Mouse (Mus musculus) lung, embryonic 15.5 days (tissue): ENCODE measurements at regions not wholly inside any gene's neighbourhood (a gene's known extent, or its start where the extent isn't known, plus 50 kb on each side); places are given as distances from the start of the nearest gene placed in this dataset.

ENCODE experiments used
- ATAC-seq: fragments of 200-750 bp; cut with Nextera tagmentation; 2 replicates; pipeline ENCODE4 v1.8.0; 2017; ENCODE audit warnings: moderate number of reproducible peaks, borderline replicate concordance; ENCODE audit not compliant: low FRiP score, low TSS enrichment; ENCODE audit errors: extremely low read depth
- H3K27ac ChIP-seq: fragments of 300-500 bp; sonication (generic); 2 replicates; pipeline ENCODE4 v1.5.1; 2015; ENCODE audit warnings: moderate library complexity, mild to moderate bottlenecking, inconsistent platforms
- H3K27me3 ChIP-seq: fragments of 300-500 bp; sonication (generic); 2 replicates; pipeline ENCODE4 v1.6.1; 2015; ENCODE audit warnings: inconsistent platforms
- H3K36me3 ChIP-seq: fragments of 300-500 bp; sonication (generic); 2 replicates; pipeline ENCODE4 v1.6.1; 2015; ENCODE audit warnings: inconsistent platforms
- H3K4me1 ChIP-seq: fragments of 300-500 bp; sonication (generic); 2 replicates; pipeline ENCODE4 v1.6.1; 2015; ENCODE audit warnings: inconsistent platforms
- H3K4me2 ChIP-seq: fragments of 300-500 bp; sonication (generic); 2 replicates; pipeline ENCODE4 v1.6.1; 2015; ENCODE audit warnings: inconsistent platforms, mild to moderate bottlenecking, moderate library complexity
- H3K4me3 ChIP-seq: fragments of 300-500 bp; sonication (generic); 2 replicates; pipeline ENCODE4 v1.5.1; 2015; ENCODE audit warnings: mild to moderate bottlenecking, inconsistent platforms
- H3K9ac ChIP-seq: fragments of 300-500 bp; sonication (generic); 2 replicates; pipeline ENCODE4 v1.6.1; 2015; ENCODE audit warnings: inconsistent platforms
- H3K9me3 ChIP-seq: fragments of 300-500 bp; sonication (generic); 2 replicates; pipeline ENCODE4 v1.6.1; 2016; ENCODE audit warnings: inconsistent platforms
- WGBS: fragments of 180-500 bp; shearing (Covaris S2); methylation state at CpG from one replicate; pipeline ENCODE4 v1.1.7; 2015; 5-methylcytosine and 5-hydroxymethylcytosine counted together

GRCm38 (mm10) chr11:39733434-39734076 is 961.4 kb downstream of the Mat2b start:
- Histone ChIP-seq H3K36me3 (no peaks in the 10 kb centered on the region), H3K9ac (no peak overlapping the region), H3K27ac (no peak overlapping the region), H3K9me3 (no peaks in the 10 kb centered on the region), H3K27me3 (no peaks in the 10 kb centered on the region), H3K4me3 (no peak overlapping the region), H3K4me2 (no peak overlapping the region), H3K4me1 (no peaks in the 10 kb centered on the region)
- 83% methylated on average over 15 of the region's 15 CpGs for WGBS
- no peak for ATAC-seq

GRCm38 (mm10) chr11:39723621-39724020 is 971.4 kb downstream of the Mat2b start:
- Histone ChIP-seq H3K4me3 (no peak overlapping the region), H3K4me2 (no peak overlapping the region), H3K27me3 (no peaks in the 10 kb centered on the region), H3K9me3 (no peaks in the 10 kb centered on the region), H3K4me1 (no peaks in the 10 kb centered on the region), H3K27ac (no peak overlapping the region), H3K36me3 (no peaks in the 10 kb centered on the region), H3K9ac (no peak overlapping the region)
- ATAC-seq = no peak

- H3K4me3 ChIP-seq = no peak overlapping the region
- no peak for ATAC-seq
- WGBS = 72% methylated on average over 2 of the region's 2 CpGs
- no peak overlapping the region for H3K4me2 ChIP-seq
- no peaks in the 10 kb centered on the region for H3K27me3 ChIP-seq
- H3K9ac ChIP-seq = no peak overlapping the region
- no peaks in the 10 kb centered on the region for H3K36me3 ChIP-seq
- H3K27ac ChIP-seq = no peak overlapping the region
- H3K9me3 ChIP-seq = no peaks in the 10 kb centered on the region
- H3K4me1 ChIP-seq = no peaks in the 10 kb centered on the region
Measured at GRCm38 (mm10) chr11:39678521-39678920, 1016.5 kb downstream of the Mat2b start.

GRCm38 (mm10) chr11:39653595-39653994 is 1041.4 kb downstream of the Mat2b start:
- no peak for ATAC-seq
- H3K4me3 ChIP-seq = no peak overlapping the region
- H3K27me3 ChIP-seq = no peaks in the 10 kb centered on the region
- WGBS = 77% methylated on average over 5 of the region's 5 CpGs
- no peak overlapping the region for H3K9ac ChIP-seq
- H3K4me1 ChIP-seq = no peaks in the 10 kb centered on the region
- no peaks in the 10 kb centered on the region for H3K9me3 ChIP-seq
- H3K4me2 ChIP-seq = no peak overlapping the region
- no peaks in the 10 kb centered on the region for H3K36me3 ChIP-seq
- no peak overlapping the region for H3K27ac ChIP-seq

GRCm38 (mm10) chr11:39619356-39619755 is 1075.6 kb downstream of the Mat2b start:
- no peak overlapping the region for H3K27ac ChIP-seq
- no peaks in the 10 kb centered on the region for H3K27me3 ChIP-seq
- WGBS = 84% methylated on average over 1 of the region's 1 CpGs
- no peak overlapping the region for H3K4me3 ChIP-seq
- no peaks in the 10 kb centered on the region for H3K9me3 ChIP-seq
- no peaks in the 10 kb centered on the region for H3K36me3 ChIP-seq
- ATAC-seq = no peak
- H3K4me1 ChIP-seq = no peaks in the 10 kb centered on the region
- H3K9ac ChIP-seq = no peak overlapping the region
- H3K4me2 ChIP-seq = no peak overlapping the region

GRCm38 (mm10) chr11:39615843-39616242 is 1079.2 kb downstream of the Mat2b start:
- no peaks in the 10 kb centered on the region for H3K36me3 ChIP-seq
- no peak overlapping the region for H3K27ac ChIP-seq
- no peak overlapping the region for H3K9ac ChIP-seq
- ATAC-seq = no peak
- no peak overlapping the region for H3K4me3 ChIP-seq
- no peaks in the 10 kb centered on the region for H3K9me3 ChIP-seq
- WGBS = 63% methylated on average over 3 of the region's 3 CpGs
- no peaks in the 10 kb centered on the region for H3K27me3 ChIP-seq
- no peaks in the 10 kb centered on the region for H3K4me1 ChIP-seq
- H3K4me2 ChIP-seq = no peak overlapping the region

- H3K27ac ChIP-seq = no peak overlapping the region
- H3K4me2 ChIP-seq = no peak overlapping the region
- no peak overlapping the region for H3K4me3 ChIP-seq
- ATAC-seq = no peak
- no peak overlapping the region for H3K9ac ChIP-seq
- no peaks in the 10 kb centered on the region for H3K36me3 ChIP-seq
- no peaks in the 10 kb centered on the region for H3K9me3 ChIP-seq
- 42% methylated on average over 4 of the region's 4 CpGs for WGBS
- H3K27me3 ChIP-seq = no peaks in the 10 kb centered on the region
- no peaks in the 10 kb centered on the region for H3K4me1 ChIP-seq
Measured at GRCm38 (mm10) chr11:39596479-39596878, 1098.5 kb downstream of the Mat2b start.

- Histone ChIP-seq H3K9ac (no peak overlapping the region), H3K4me2 (peak overlapping the region; percentile 30; the same call in 1 of the 2 replicates), H3K4me3 (no peak overlapping the region), H3K36me3 (no peaks in the 10 kb centered on the region), H3K27me3 (no peaks in the 10 kb centered on the region), H3K4me1 (no peaks in the 10 kb centered on the region), H3K9me3 (no peaks in the 10 kb centered on the region), H3K27ac (no peak overlapping the region)
- no peak for ATAC-seq
- 18% methylated on average over 15 of the region's 15 CpGs for WGBS
Measured at GRCm38 (mm10) chr11:39588641-39589385, 1106.2 kb downstream of the Mat2b start.

GRCm38 (mm10) chr11:39558287-39558686 is 1136.7 kb downstream of the Mat2b start:
- Histone ChIP-seq H3K27me3 (no peaks in the 10 kb centered on the region), H3K4me1 (no peaks in the 10 kb centered on the region), H3K27ac (no peak overlapping the region), H3K4me3 (no peak overlapping the region), H3K36me3 (no peaks in the 10 kb centered on the region), H3K9me3 (no peaks in the 10 kb centered on the region), H3K9ac (no peak overlapping the region), H3K4me2 (no peak overlapping the region)
- 33% methylated on average over 3 of the region's 3 CpGs for WGBS
- ATAC-seq = no peak

GRCm38 (mm10) chr11:39550066-39550465 is 1144.9 kb downstream of the Mat2b start:
- ATAC-seq = no peak
- Histone ChIP-seq H3K36me3 (no peaks in the 10 kb centered on the region), H3K9ac (no peak overlapping the region), H3K27ac (no peak overlapping the region), H3K27me3 (no peaks in the 10 kb centered on the region), H3K4me2 (no peak overlapping the region), H3K4me3 (no peak overlapping the region), H3K9me3 (no peaks in the 10 kb centered on the region), H3K4me1 (no peaks in the 10 kb centered on the region)
- 51% methylated on average over 3 of the region's 3 CpGs for WGBS

- Histone ChIP-seq H3K36me3 (no peaks in the 10 kb centered on the region), H3K9me3 (no peaks in the 10 kb centered on the region), H3K27me3 (no peaks in the 10 kb centered on the region), H3K4me2 (no peak overlapping the region), H3K4me3 (no peak overlapping the region), H3K4me1 (no peaks in the 10 kb centered on the region), H3K9ac (no peak overlapping the region), H3K27ac (no peak overlapping the region)
- 37% methylated on average over 7 of the region's 7 CpGs for WGBS
- ATAC-seq = no peak
Measured at GRCm38 (mm10) chr11:39524866-39525649, 1169.9 kb downstream of the Mat2b start.

GRCm38 (mm10) chr11:39495253-39495652 is 1199.8 kb downstream of the Mat2b start:
- 50% methylated on average over 4 of the region's 4 CpGs for WGBS
- ATAC-seq = no peak

More at GRCm38 (mm10) chr11:39495253-39495652, 1199.8 kb downstream of the Mat2b start:
- no peak overlapping the region for H3K4me3 ChIP-seq
- H3K27ac ChIP-seq = no peak overlapping the region
- no peaks in the 10 kb centered on the region for H3K9me3 ChIP-seq
- H3K9ac ChIP-seq = no peak overlapping the region
- no peaks in the 10 kb centered on the region for H3K4me1 ChIP-seq
- no peak overlapping the region for H3K4me2 ChIP-seq
- H3K27me3 ChIP-seq = no peaks in the 10 kb centered on the region
- H3K36me3 ChIP-seq = no peaks in the 10 kb centered on the region
